Mouse (Mus musculus) WW6 (cell line): ENCODE results near the gene Rhox10.
"Not testable (repeated sequence)": the region's sequence is repeated elsewhere in the genome, so short reads cannot be mapped to it uniquely, and the experiment has no call there.

ENCODE experiments used
- DNase-seq: peaks from one replicate; pipeline ENCODE4 v3.0.0-alpha.2; 2013; ENCODE audit warnings: low read depth, low spot score

The Rhox10 gene

DNA sequence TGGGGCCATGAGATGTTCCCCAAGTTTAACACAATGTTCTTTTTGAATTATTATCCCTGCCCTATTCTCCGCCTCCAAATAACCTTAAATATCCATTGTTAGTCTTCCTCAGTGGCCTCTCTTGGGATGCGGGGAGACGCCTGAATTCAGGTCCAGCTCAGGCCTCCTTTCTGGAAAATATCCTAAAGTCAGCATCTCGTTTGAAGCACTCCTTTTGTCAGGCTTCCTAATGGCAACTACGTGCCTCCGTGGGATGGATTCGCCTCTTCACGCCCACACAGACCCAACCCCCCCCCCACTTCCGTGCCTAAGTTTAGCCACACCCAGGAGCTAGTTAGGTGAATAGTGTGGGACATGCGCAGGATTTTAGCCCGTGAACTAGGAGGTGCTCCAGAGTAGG is at the start of gene Rhox10:
Gene Rhox10 (plus strand): TSS at position 301 of the 400 bp plus-strand sequence.
- no peak for DNase-seq

GRCm38 (mm10) chrX:38018597-38018996 is 47.7 kb upstream of the Rhox10 start, which contains the start of gene Btg1-ps1:
Btg1-ps1 (minus strand) TSS chrX:38018815.
- DNase-seq, result not testable (repeated sequence)

DNA sequence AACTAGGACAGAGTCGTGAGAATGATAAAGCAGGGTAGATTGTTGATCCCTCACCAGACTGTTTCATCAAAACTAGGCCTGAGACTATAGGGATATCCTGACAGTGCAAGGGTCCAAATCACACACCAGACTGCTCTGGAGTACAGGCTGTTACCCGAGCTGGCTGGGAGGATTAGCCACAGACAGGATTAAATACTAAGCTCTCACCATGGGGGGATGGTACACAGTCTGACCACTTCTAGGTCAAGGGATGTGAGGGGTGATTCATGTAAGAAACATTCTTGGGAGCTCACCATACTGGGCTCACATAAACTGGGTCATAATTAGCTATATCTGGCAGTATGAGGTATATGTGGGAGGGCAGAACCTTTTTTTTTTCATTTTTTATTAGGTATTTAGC is 32.4 kb upstream of the Rhox10 start:
- DNase-seq, result no peak

DNA sequence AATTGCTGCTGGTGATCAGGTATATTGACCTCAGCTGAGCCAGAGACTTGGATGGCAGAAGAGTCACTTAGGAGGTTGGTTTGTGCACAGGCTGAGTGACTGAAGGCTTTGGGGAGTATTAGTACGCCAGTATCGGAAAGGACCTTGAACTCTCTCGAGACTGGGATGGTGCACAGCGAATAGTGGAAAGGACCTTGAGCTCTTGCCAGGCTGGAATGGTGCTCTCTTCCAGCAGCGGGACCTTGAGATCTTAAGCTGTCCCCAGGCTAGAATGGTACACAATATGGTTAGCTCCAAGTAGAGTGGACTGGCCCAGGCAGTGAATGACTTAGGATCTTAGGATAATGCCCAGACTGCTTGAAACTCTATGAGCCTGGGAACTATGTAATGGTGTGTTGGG is 26.6 kb upstream of the Rhox10 start:
- DNase-seq, result no peak

GRCm38 (mm10) chrX:38043014-38043413 is 23.3 kb upstream of the Rhox10 start, which contains the start of gene Btg1-ps2:
Btg1-ps2 (minus strand) TSS chrX:38043114.
- not testable (repeated sequence) for DNase-seq

- DNase-seq, result no peak
Measured at GRCm38 (mm10) chrX:38061544-38061943, 4.7 kb upstream of the Rhox10 start.

DNA sequence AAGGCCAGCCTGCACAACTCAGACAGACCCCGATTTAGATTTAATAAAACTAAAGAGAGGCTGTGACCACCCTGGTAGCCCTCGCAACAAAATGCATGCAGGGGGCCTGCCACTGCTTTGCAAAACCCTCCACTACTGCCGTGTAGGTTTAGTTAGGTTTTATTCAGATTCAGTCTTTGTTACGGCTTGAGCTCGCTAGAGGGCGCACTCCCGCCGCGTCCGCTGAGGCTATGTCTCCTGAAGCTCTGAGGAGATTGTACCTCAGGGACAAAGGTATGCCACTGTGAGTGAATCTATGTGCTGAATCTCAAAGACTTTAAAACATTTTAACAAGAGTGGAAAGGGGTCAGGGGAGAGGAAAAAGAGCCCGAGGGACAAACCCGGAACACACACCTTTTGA is 18.0 kb downstream of the Rhox10 start:
- no peak for DNase-seq

DNA sequence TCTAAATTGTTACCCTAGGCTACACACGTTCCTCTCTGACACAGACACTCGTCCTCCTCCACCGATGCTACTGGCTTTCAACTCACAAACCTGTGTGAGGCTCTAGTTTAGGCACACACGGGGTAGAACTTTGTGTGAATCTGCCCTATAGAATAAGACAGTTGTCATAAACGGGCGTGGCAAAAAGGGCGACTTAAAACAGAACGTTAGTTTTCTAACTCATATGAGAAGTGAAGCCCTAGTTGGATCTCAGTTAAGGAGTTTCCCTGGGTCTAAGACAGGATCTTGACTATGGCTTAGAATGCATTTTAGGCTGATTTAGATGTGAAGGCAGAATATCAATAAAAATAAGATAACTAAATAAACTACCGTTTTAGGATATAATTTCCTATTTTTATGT is 18.8 kb downstream of the Rhox10 start, which contains the start of gene Rhox11:
Gene Rhox11 (minus strand): TSS at position 101 of the 400 bp plus-strand sequence.
- no peak for DNase-seq

DNA sequence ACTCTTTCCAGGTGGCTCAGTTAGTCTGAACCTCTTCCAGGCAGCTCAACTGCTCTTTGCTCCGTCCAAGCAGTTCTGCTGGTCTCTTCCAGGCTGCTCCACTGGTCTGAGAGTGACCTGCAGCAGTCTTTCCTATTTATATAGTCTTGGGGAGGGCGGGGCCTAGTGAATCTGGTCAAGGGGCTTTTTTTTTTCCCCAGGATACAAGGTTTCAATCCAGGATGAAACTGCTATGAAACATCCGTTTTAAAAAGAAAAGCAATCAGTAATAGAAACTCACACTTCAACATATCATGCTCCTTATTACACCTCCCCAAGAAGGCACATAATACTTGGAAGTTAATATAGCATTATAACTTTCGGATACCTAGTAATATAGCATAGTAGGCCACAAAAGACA is 44.5 kb downstream of the Rhox10 start, which contains the start of gene Rhox12:
Gene Rhox12 (minus strand): TSS at position 101 of the 400 bp plus-strand sequence.
- DNase-seq, result no peak

- DNase-seq, result no peak
Measured at GRCm38 (mm10) chrX:38120982-38121381, 54.7 kb downstream of the Rhox10 start, which contains the start of gene Rhox13. Rhox13 (plus strand) TSS chrX:38121219.
